8 mouse cellular contexts compared by ENCODE assay signal in genomic region chr7:99151342-99151741, GRCm38 (mm10). TPM values are rescaled to one million over a fixed set of nuclear protein-coding genes. Genes with fewer than 3 reads are reported as not detected.
A peak's percentile ranks its signal among the peaks of the same experiment; 100 is the strongest.
DNase-seq lines count a peak whose midpoint lies in the region; ATAC-seq lines count a peak whose summit lies in the region.

No protein-coding gene starts in this region.

- no peaks in the 10 kb centered on the region for H3K9me3 ChIP-seq in forebrain, embryonic 10.5 days
- H3K9me3 ChIP-seq in liver, embryonic 16.5 days (replicated peaks; ENCODE audit: control insufficient read depth, low read length): no peaks in the 10 kb centered on the region
- no peaks in the 10 kb centered on the region for H3K9me3 ChIP-seq in neural tube, embryonic 15.5 days (replicated peaks)

- H3K4me3 ChIP-seq in forebrain, embryonic 10.5 days: no peak overlapping the region
- no peak overlapping the region for H3K4me3 ChIP-seq in liver, embryonic 16.5 days (ENCODE audit: low read depth, low read length)
- H3K4me3 ChIP-seq in neural tube, embryonic 15.5 days (replicated peaks): no peak overlapping the region

- H3K27ac ChIP-seq in forebrain, embryonic 10.5 days: no peak overlapping the region
- no peak overlapping the region for H3K27ac ChIP-seq in liver, embryonic 16.5 days (ENCODE audit: low read length)
- H3K27ac ChIP-seq in neural tube, embryonic 15.5 days (replicated peaks): no peak overlapping the region

- WGBS in forebrain, embryonic 10.5 days: 7% methylated on average over 7 of the region's 7 CpGs
- 2% methylated on average over 7 of the region's 7 CpGs for WGBS in liver, embryonic 16.5 days (ENCODE audit: insufficient replicate concordance)
- 6% methylated on average over 7 of the region's 7 CpGs for WGBS in neural tube, embryonic 15.5 days

- H3K9ac ChIP-seq in liver, embryonic 16.5 days (ENCODE audit: low read depth, low read length): no peak overlapping the region
- H3K9ac ChIP-seq in neural tube, embryonic 15.5 days (replicated peaks): no peak overlapping the region

- H3K4me1 ChIP-seq in forebrain, embryonic 10.5 days: peaks cover 18% of the 10 kb centered on the region
- peaks cover 15% of the 10 kb centered on the region for H3K4me1 ChIP-seq in liver, embryonic 16.5 days (ENCODE audit: control insufficient read depth, low read depth, low read length)
- peaks cover 7% of the 10 kb centered on the region for H3K4me1 ChIP-seq in neural tube, embryonic 15.5 days

- peak; percentile 100 for ATAC-seq in CD4-positive, CD25-positive, alpha-beta regulatory T cell, adult 4 months
- peak; percentile 64 for ATAC-seq in liver, embryonic 16.5 days (ENCODE audit: low read depth)
- ATAC-seq in neural tube, embryonic 15.5 days (ENCODE audit: low FRiP score): 0 out of 2 replicates have a peak, but pooled peaks have one; percentile 33

- DNase-seq in brain, embryonic 18.5 days (ENCODE audit: low read depth, low spot score): peak; percentile 67
- DNase-seq in forebrain, embryonic 10.5 days (ENCODE audit: extremely low spot score, low spot score): peak; percentile 91
- DNase-seq in heart, postnatal 10 days: peak; percentile 95 to 98
- peak; percentile 98 to 99 for DNase-seq in kidney, postnatal 4 days
- peak; percentile 97 for DNase-seq in testis, postnatal 10 days (ENCODE audit: low spot score)

- no peaks in the 10 kb centered on the region for H3K36me3 ChIP-seq in forebrain, embryonic 10.5 days (replicated peaks)
- H3K36me3 ChIP-seq in liver, embryonic 16.5 days (ENCODE audit: control insufficient read depth, insufficient read depth): no peaks in the 10 kb centered on the region
- H3K36me3 ChIP-seq in neural tube, embryonic 15.5 days: no peaks in the 10 kb centered on the region

- no peak overlapping the region for H3K4me2 ChIP-seq in liver, embryonic 16.5 days (ENCODE audit: low read depth, low read length)
- no peak overlapping the region for H3K4me2 ChIP-seq in neural tube, embryonic 15.5 days

- no peaks in the 10 kb centered on the region for H3K27me3 ChIP-seq in forebrain, embryonic 10.5 days (ENCODE audit: poor library complexity, severe bottlenecking)
- no peaks in the 10 kb centered on the region for H3K27me3 ChIP-seq in liver, embryonic 16.5 days (ENCODE audit: control insufficient read depth, insufficient read depth, low read depth, low read length)
- no peaks in the 10 kb centered on the region for H3K27me3 ChIP-seq in neural tube, embryonic 15.5 days (replicated peaks)

- intact Hi-C loops in heart, postnatal 10 days (cut with DNase I): loop anchor here (1.0 to 5.0 kb wide), 2 partner anchors 44 to 409 kb away; no protein-coding TSS in a partner anchor

RNA-seq across cellular contexts. Expression of gene Uvrag, which starts 10.4 kb away (rescaled TPM):
- polyA plus RNA-seq in CD4-positive, CD25-positive, alpha-beta regulatory T cell, adult 4 months (2017; shearing (Covaris generic)): 1 to 10 TPM; 5.7 to 9.5 TPM
- polyA plus RNA-seq in forebrain, embryonic 10.5 days (2016; fragmentation: Nextera tagmentation; extraction: Ambion mirVana): 9.8 and 10.4 TPM in 2 replicates
- total RNA-seq in heart, postnatal 10 days (2021): 10 to 100 TPM; 34.6 to 35.0 TPM
- 7.6 and 8.2 TPM in 2 replicates for polyA plus RNA-seq in liver, embryonic 16.5 days (2015; fragmentation: Nextera tagmentation; extraction: Ambion mirVana)
- polyA plus RNA-seq in neural tube, embryonic 15.5 days (2015; fragmentation: Nextera tagmentation; extraction: Ambion mirVana): 15.6 and 17.3 TPM in 2 replicates

RNA-seq across cellular contexts. Expression of gene Dgat2, which starts 31.2 kb away (rescaled TPM):
- 1 to 10 TPM; 3.1 to 4.4 TPM for polyA plus RNA-seq in CD4-positive, CD25-positive, alpha-beta regulatory T cell, adult 4 months (2017; shearing (Covaris generic))
- 12.3 and 14.8 TPM in 2 replicates for polyA plus RNA-seq in forebrain, embryonic 10.5 days (2016; fragmentation: Nextera tagmentation; extraction: Ambion mirVana)
- 100 to 1,000 TPM; 154 to 202 TPM for total RNA-seq in heart, postnatal 10 days (2021)
- polyA plus RNA-seq in liver, embryonic 16.5 days (2015; fragmentation: Nextera tagmentation; extraction: Ambion mirVana): 168 and 194 TPM in 2 replicates
- 23.1 and 24.9 TPM in 2 replicates for polyA plus RNA-seq in neural tube, embryonic 15.5 days (2015; fragmentation: Nextera tagmentation; extraction: Ambion mirVana)

Comparison
In these comparisons a context has a peak if more than half of its experiments do, and no peak if none do; other contexts are left out.
1. ATAC-seq: peak in every context shown above with its lines; median percentile 100 in CD4-positive, CD25-positive, alpha-beta regulatory T cell, adult 4 months; 64 in liver, embryonic 16.5 days; 33 in neural tube, embryonic 15.5 days.